Mouse (Mus musculus) cerebellum, adult 8-10 months (tissue): ENCODE measurements around the gene Ddx39.

Source experiments
- DNase-seq: peaks from one replicate; pipeline ENCODE4 v3.0.0; 2022

The Ddx39 gene

DNA sequence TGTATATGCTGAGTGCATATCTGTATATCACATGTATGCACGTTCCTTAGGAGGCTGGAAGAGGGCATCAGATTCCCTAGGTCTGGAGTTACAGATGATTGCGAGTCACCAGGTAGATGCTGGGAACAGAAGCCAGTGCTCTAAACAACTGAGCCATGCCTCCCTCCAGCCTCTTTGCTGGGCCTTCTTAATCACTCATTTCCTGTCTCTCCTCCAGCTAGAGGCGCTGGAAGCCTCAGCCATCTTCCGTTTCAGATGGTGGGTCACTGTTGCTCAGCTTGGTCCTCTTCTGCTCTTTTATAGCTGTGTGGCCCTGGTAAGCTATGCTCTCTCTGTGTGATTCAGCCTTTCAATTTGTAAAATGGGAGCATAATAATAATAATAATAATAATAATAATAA lies 56.8 kb downstream of the Ddx39 start:
- DNase-seq, result no peak

DNA sequence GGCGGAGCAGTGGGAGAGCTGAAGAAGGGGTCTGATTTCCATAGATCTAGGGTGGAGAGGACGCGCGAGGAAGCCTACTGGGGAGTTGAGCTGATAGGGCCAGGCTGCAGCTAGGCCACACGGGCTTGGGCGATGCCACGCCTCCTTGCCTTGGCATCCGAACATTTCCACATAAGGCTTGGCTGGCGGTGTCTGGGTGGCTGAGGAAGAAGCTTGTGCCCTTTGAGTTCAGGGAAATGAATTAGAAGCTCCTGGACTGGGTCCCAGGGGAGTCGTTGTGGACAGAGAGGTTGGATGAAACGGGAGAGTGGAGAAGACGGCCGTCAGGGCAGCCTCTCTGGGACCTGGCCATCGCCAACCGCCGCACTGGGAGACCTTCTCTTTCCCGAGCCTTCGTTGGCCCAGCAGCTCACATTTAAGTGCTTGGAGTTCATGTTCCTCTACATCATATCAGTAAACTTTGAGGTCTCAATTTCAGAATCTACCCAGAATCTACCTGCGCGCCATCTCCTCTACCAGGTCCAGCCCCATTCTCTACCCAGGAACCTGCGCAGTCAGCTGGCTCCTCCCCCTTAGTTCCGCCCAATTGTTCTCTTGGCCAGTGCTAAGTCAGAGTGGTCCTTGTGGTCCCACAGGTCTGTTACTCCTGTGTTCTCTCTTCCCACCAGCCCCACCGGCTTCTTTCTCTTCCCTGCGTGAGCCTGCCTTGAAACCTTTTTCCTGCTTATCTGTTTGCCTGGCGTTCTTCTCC lies 57.9 kb downstream of the Ddx39 start:
- DNase-seq, result peak; percentile 47

DNA sequence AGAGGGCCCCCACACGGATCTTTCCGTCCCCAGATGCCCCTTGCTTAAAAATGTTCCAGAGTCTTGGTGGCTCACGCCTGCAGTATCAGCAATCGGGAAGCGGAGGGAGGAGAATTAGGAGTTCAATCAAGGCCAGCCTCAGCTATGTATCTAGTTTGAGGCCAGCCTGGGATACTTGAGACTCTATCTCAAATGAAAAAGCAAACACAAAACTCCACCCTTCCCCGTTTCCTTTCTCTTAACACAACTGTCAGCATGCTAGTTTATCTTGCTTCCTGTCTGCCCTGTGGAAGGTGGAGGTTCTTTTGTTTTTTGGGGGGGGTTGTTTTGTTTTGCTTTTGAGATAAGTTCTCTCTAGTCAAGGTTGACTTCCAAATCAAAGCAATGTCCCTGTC lies 58.5 kb downstream of the Ddx39 start:
- no peak for DNase-seq

DNA sequence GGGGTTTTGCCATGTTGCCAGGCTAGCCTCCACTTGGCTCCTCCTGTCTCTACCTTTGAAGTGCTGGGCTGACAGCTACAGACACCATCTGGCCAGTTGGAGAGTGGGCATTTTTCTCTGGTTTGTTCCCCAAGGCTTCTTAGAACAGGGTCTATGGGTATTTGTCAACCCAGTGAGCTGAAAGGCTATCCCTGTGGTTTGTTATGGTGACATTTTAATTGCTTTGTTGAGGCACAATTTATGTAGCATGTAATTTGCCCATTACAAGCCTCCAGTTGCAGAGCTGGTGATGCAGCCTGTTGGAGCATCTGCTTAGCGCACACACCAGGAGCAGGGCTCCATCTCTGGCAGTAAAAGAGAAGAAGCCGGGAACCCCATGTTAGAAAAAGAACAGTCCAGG lies 59.2 kb downstream of the Ddx39 start:
- no peak for DNase-seq
